Mouse (Mus musculus): ENCODE data around the gene Ccdc15. TPM values are rescaled to one million over a fixed set of nuclear protein-coding genes. Genes with fewer than 3 reads are reported as not detected.
"Not testable (repeated sequence)": the region's sequence is repeated elsewhere in the genome, so short reads cannot be mapped to it uniquely, and the experiment has no call there.

The Ccdc15 gene
- total RNA-seq, 2 experiments from 2014 or later, result 2.1 to 2.2 TPM

GRCm38 (mm10) chr9:37358713-37359330 lies 10.6 kb upstream of the Ccdc15 start:
- no peak for DNase-seq
- intact Hi-C loops (cut with DNase I), result no loop called here

DNA sequence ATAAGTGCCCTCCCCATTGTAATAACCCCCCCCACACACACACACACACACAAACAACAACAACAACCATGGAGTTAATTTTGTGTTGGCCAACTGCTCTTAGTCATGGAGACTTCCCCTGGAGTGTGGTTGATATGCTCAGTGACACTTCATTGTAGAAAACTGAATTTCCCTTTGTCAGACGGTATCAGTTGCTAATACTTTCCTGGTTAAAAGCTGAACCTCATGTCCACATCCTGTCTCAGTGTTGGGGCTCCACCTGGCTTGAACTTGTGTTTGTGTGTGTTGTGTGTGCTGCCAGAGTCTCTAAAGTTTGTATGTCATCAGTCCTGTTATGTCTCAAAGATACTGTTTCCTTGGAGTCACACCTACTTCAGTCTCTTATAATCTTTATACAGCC lies 6.3 kb upstream of the Ccdc15 start:
- intact Hi-C loops (cut with DNase I), result no loop called here
- no peak for DNase-seq

DNA sequence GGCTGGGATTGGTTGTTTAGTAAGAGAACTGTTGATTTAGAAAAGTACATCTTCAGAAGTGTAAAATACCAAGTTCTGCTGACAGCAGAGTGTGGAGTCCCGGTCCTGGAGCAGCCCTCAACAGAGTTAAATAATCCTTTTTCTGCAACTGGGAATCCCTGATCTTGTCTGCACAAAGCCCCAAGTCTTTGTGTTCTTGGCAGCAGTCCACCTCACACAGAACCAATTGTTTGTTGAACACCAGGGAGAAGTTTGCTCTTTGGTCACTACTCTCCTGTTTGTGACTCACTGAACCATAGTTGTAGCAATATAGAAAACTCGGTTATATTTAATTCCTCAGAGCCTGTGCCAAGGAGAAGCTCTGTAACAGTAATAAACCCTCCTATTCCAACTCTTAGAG lies 3.0 kb upstream of the Ccdc15 start:
- intact Hi-C loops (cut with DNase I), result no loop called here
- no peak for DNase-seq

DNA sequence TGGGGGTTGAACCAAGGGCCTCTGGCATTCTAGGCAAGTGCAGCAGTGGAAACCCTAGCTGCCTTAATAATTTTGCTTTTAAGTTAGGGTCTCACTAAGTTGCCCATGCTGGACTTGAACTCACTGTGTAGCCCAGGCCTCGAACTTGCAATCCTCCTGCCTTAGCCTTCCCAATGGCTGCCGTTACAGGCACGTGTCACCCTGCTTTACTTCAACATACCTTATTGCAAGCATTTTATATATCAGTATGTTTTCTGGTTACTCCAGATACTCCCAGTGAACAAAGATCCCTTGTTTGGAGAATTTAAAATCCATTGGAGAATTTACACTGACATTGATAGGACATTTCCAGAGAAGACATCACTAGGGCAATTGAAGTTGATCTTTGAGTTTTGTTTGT lies 818 bp upstream of the Ccdc15 start:
- intact Hi-C loops (cut with DNase I), result loop anchor here (5.0 kb wide), 1 partner anchor 33 kb away; no protein-coding TSS in a partner anchor
- DNase-seq, result no peak

- intact Hi-C loops (cut with DNase I), result loop anchor here (5.0 kb wide), 1 partner anchor 35 kb away; no protein-coding TSS in a partner anchor
- no peak for DNase-seq
Observed at GRCm38 (mm10) chr9:37347184-37347987, 846 bp downstream of the Ccdc15 start.

GRCm38 (mm10) chr9:37345406-37345805 lies 2.8 kb downstream of the Ccdc15 start:
- intact Hi-C loops (cut with DNase I), result loop anchor here (5.0 kb wide), 1 partner anchor 37 kb away; no protein-coding TSS in a partner anchor
- DNase-seq, result no peak

- intact Hi-C loops (cut with DNase I), result loop anchor here (5.0 kb wide), 3 partner anchors 72 to 362 kb away; partner anchors contain the start of gene Slc37a2
Observed at GRCm38 (mm10) chr9:37329456-37329855, 18.8 kb downstream of the Ccdc15 start.

GRCm38 (mm10) chr9:37301720-37302119 lies 46.5 kb downstream of the Ccdc15 start:
- intact Hi-C loops (cut with DNase I), result no loop called here

More at GRCm38 (mm10) chr9:37329456-37329855, 18.8 kb downstream of the Ccdc15 start:
- no peak for DNase-seq

DNA sequence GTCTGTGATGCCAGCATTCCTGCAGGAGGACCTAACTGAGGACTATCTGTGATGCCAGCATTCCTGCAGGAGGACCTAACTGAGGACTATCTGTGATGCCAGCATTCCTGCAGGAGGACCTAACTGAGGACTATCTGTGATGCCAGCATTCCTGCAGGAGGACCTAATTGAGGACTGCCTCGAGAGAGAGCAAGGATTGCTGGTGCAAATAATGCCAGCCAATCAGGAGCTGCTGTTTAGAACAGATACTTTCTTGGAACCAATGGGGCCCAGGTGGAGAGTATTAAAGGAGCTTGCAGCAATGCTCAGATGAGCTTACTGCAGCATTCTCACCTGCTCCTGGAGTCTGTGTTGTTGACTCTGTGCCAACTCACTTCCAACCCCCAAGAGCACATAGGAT lies 47.7 kb downstream of the Ccdc15 start:
- DNase-seq; intact Hi-C loops (cut with DNase I): not testable (repeated sequence)

More at GRCm38 (mm10) chr9:37301720-37302119, 46.5 kb downstream of the Ccdc15 start:
- DNase-seq, result no peak

- intact Hi-C loops (cut with DNase I), result no loop called here
- no peak for DNase-seq
Observed at GRCm38 (mm10) chr9:37295586-37295985, 52.6 kb downstream of the Ccdc15 start.

DNA sequence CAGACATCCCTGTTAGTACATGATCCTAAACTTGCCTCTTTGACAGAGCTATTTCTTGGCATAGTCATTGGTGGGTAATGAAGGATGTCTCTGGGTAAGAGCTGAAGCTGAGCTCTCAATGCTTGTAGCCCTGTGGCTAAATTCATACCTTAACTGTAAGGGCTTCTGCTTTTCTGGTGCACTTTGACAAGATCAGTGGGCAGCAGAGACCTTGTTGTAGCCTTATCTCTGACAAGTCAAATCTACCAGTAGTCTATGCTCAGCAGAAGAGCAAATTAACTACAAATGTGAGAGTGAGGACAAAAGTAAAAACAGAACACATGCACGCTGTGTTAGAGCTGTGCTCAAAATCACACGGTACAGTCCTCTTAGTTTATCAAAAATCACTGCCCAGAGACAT lies 81.6 kb downstream of the Ccdc15 start:
- no peak for DNase-seq
- intact Hi-C loops (cut with DNase I), result no loop called here

GRCm38 (mm10) chr9:37255889-37256225 lies 92.4 kb downstream of the Ccdc15 start:
- DNase-seq, result peak; percentile 58 to 69
- intact Hi-C loops (cut with DNase I), result loop anchor here (5.0 kb wide), 1 partner anchor 71 kb away; no protein-coding TSS in a partner anchor

GRCm38 (mm10) chr9:37255149-37255888 lies 92.9 kb downstream of the Ccdc15 start, which contains the start of gene Slc37a2:
Slc37a2 (minus strand) TSS chr9:37255738.
- DNase-seq, result peak; percentile 67 to 69
- intact Hi-C loops (cut with DNase I), result loop anchor here (5.0 kb wide), 1 partner anchor 72 kb away; no protein-coding TSS in a partner anchor

DNA sequence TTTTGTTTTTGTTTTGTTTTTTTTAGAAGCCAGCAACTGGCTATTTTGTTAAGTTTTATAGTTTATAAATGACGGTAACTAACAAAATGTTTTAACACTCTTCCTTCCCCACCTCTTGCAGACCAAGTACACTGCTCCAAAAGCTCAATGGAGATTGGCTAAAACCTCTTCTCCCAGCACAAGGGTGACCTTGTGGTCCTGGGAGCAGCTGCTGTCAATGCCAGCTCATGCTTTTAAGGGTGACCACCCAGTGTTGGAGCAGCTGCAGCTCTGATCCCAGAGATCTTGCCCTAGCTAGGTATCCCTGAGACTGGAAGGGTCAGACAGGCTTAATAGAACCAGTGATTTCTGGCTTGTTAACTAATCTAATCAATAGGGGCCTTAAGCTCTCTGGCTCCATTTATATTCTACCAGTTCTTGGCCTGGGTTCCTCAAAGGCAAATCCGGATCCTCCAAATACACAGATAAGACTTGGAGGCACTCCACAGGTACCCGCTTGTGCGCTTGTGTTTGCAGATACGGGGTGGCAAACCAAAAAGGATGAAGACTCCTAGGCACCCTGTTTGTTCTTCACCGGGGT lies 93.6 kb downstream of the Ccdc15 start:
- intact Hi-C loops (cut with DNase I), result loop anchor here (5.0 kb wide), 1 partner anchor 73 kb away; no protein-coding TSS in a partner anchor
- DNase-seq, result no peak

- DNase-seq, result no peak
- intact Hi-C loops (cut with DNase I), result no loop called here
Observed at GRCm38 (mm10) chr9:37250631-37251030, 97.6 kb downstream of the Ccdc15 start.

DNA sequence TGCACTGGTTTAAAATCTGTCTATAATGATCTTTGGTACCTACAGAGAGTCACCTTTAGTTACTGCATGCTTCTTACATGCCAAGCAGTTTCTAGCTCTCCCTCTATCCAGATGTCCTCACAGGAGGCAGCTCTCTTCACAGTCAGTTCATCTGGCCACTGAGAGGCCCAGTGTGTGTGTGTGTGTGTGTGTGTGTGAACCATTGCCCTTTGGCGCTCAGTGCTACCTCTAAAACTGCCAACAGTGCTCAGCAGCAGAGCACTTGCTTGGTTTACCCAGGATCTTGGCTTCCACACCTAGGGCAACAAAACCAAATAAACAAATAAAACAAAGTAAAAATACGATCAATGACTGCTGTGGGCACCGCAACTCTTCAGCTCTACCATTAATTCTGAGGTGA lies 98.3 kb downstream of the Ccdc15 start:
- no peak for DNase-seq
- intact Hi-C loops (cut with DNase I), result no loop called here

GRCm38 (mm10) chr9:37248381-37248906 lies 99.8 kb downstream of the Ccdc15 start:
- no peak for DNase-seq
- intact Hi-C loops (cut with DNase I), result no loop called here

DNA sequence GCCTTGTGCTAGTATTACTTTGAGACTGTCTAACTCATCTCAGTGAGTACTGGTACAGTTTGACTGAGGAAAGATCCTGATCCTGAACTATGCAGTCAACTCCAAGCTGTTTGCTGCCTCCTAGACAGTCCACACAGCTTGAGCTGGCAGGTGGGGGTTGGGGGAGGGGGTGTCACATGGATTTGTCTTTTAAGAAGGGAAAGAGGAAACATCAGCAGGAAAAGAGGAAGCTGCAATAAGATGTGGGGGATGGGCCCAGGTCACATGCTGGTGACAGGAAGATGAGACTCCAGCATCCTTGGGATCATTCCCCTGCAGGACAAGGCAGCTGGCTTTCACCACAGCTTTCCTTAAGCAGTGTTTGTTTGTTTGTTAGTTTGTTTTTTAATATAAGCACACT lies 100.8 kb downstream of the Ccdc15 start:
- intact Hi-C loops (cut with DNase I), result no loop called here
- peak; percentile 34 to 42 for DNase-seq

DNA sequence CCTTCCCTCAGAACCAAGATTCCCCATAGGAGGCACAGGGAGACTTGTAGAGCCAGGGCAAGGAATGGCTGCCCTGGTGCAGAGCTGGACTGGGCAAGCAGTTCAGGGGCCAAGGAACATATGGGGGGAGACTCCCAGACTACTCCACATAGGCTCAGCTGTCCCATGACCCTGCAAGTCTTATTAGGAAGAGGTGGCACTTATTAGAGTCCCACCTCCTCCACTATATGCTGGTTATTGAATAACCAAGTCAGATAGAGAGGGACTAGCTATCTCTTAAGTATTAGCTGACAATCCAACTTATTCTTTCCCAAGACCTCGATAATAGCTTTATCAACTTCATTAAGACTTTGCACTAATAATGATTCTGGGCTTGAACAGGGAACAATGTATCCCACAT lies 102.4 kb downstream of the Ccdc15 start:
- DNase-seq, result no peak
- intact Hi-C loops (cut with DNase I), result no loop called here

- intact Hi-C loops (cut with DNase I), result no loop called here
- DNase-seq, result no peak
Observed at GRCm38 (mm10) chr9:37245404-37245803, 102.8 kb downstream of the Ccdc15 start.
